In the genomic region with DNA sequence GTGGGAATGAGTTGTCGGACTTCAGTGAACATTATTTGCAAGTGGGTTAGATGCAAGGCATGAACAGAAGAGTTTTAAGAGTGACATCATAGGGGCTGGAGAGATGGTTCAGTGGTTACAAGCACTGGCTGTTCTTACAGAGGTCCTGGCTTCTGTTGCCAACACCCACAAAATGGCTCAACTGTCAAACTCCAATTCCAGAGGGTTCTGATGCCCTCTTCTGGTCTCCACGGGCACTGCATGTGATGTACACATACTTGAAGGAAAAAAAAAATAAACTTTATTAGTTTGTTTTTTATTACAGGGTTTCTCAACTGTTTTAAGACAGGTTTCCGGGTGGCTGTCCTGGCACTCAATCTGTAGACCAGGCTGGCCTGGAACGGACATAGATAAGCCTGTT, we compare ENCODE assay signal across 9 mouse cellular contexts. TPM values are rescaled to one million over a fixed set of nuclear protein-coding genes. Genes with fewer than 3 reads are reported as not detected.
DNase-seq lines count a peak whose midpoint lies in the region; ATAC-seq and TF ChIP-seq lines count a peak whose summit lies in the region.
"Had no signal": no experiment of that assay in that cellular context is flagged by ENCODE, and none has a peak within 500 bp of the region (broad histone marks: within the 10 kb centered on the region; RNA-seq: fewer than 3 reads in every experiment).

No protein-coding gene starts in this region.

- H3K4me3 ChIP-seq in liver, adult 2 months (ENCODE audit: insufficient read depth, low read depth, low read length) = no peak overlapping the region
- H3K4me3 ChIP-seq in liver, embryonic 11.5 days (ENCODE audit: low read depth, low read length) = no peak overlapping the region
- no peak overlapping the region for H3K4me3 ChIP-seq in thymus, adult 2 months (ENCODE audit: control insufficient read depth, insufficient read depth, low read length)
- H3K4me3 ChIP-seq: megakaryocyte, embryonic 14.5 days had no signal

- no peak overlapping the region for H3K27ac ChIP-seq in liver, adult 2 months (replicated peaks; ENCODE audit: insufficient read depth, low read depth, low read length)
- no peak overlapping the region for H3K27ac ChIP-seq in liver, embryonic 11.5 days (ENCODE audit: low read depth, low read length)
- H3K27ac ChIP-seq in thymus, adult 2 months (ENCODE audit: control insufficient read depth, insufficient read depth, low read length) = no peak overlapping the region

- peaks cover 3% of the 10 kb centered on the region; the same call in 1 of the 2 replicates for H3K79me2 ChIP-seq in liver, adult 2 months (ENCODE audit: control insufficient read depth, insufficient read depth, low read length)

- no peak for ATAC-seq in liver, embryonic 11.5 days (replicated peaks; ENCODE audit: low FRiP score)

- DNase-seq in adrenal gland, adult (ENCODE audit: inconsistent age in 2 of 2, low spot score in 1 of 2) = peak; percentile 31 to 78
- no peak for DNase-seq in adrenal gland, adult 8-10 months
- DNase-seq in liver, adult 2 months (ENCODE audit: extremely low read depth, low read depth, low spot score) = peak; percentile 40
- no peak for DNase-seq in liver, embryonic 11.5 days (ENCODE audit: low spot score)
- peak; percentile 64 for DNase-seq in brain, adult 2 months (ENCODE audit: low read depth, low spot score)
- peak; percentile 7 to 15 for DNase-seq in gastrocnemius, adult 8-10 months (ENCODE audit: low spot score in 2 of 2)
- DNase-seq in lung, postnatal 10 days = peak; percentile 66
- peak; percentile 53 for DNase-seq in thymus, adult 2 months

- no peak overlapping the region for H3K9ac ChIP-seq in liver, adult 2 months (ENCODE audit: low read depth, low read length)
- no peak overlapping the region for H3K9ac ChIP-seq in liver, embryonic 11.5 days (ENCODE audit: low read depth, low read length)

- H3K27me3 ChIP-seq in liver, adult 2 months (ENCODE audit: control insufficient read depth, insufficient read depth, low read length) = 0 out of 2 replicates have a peak, but pooled peaks cover 2% of the 10 kb centered on the region
- H3K27me3 ChIP-seq in liver, embryonic 11.5 days (replicated peaks; ENCODE audit: control insufficient read depth, insufficient read depth, low read length) = no peaks in the 10 kb centered on the region
- no peaks in the 10 kb centered on the region for H3K27me3 ChIP-seq in thymus, adult 2 months (ENCODE audit: control insufficient read depth, insufficient read depth, low read length)

- H3K9me3 ChIP-seq in liver, embryonic 11.5 days (ENCODE audit: control insufficient read depth, low read length) = no peaks in the 10 kb centered on the region; the same call in 1 of the 2 replicates

- no peak for TF ChIP-seq POLR2A in liver, adult 2 months (IDR thresholded peaks at IDR 0.05; ENCODE audit: extremely low read depth, insufficient read depth, low read length)
- TF ChIP-seq POLR2A in thymus, adult 2 months (IDR thresholded peaks at IDR 0.05; ENCODE audit: control insufficient read depth, extremely low read depth, insufficient read depth, low read length, poor library complexity) = no peak

- H3K4me1 ChIP-seq in liver, adult 2 months (ENCODE audit: control insufficient read depth, insufficient read depth, low read length) = peaks cover 10% of the 10 kb centered on the region
- peaks cover 13% of the 10 kb centered on the region for H3K4me1 ChIP-seq in liver, embryonic 11.5 days (replicated peaks; ENCODE audit: control insufficient read depth, insufficient read depth, low read length)
- H3K4me1 ChIP-seq in thymus, adult 2 months (replicated peaks; ENCODE audit: control insufficient read depth, insufficient read depth, low read length) = peaks cover 7% of the 10 kb centered on the region

- H3K4me2 ChIP-seq in liver, embryonic 11.5 days = no peak overlapping the region

- TF ChIP-seq CTCF in liver, adult 2 months (IDR thresholded peaks at IDR 0.05; ENCODE audit: low read depth, low read length) = peak; percentile 29; the same call in 1 of the 2 replicates
- no peak for TF ChIP-seq CTCF in thymus, adult 2 months (IDR thresholded peaks at IDR 0.05; ENCODE audit: borderline replicate concordance, control insufficient read depth, extremely low read depth, insufficient read depth, low read length, poor library complexity)

- no peaks in the 10 kb centered on the region for H3K36me3 ChIP-seq in liver, adult 2 months (ENCODE audit: control insufficient read depth, insufficient read depth, low read length)
- no peaks in the 10 kb centered on the region for H3K36me3 ChIP-seq in liver, embryonic 11.5 days (ENCODE audit: control insufficient read depth, insufficient read depth, low read length)
- no peaks in the 10 kb centered on the region for H3K36me3 ChIP-seq in thymus, adult 2 months (ENCODE audit: control insufficient read depth, insufficient read depth, low read length)

- 80% methylated on average over 4 of the region's 4 CpGs for WGBS in liver, adult 2 months
- WGBS in liver, embryonic 11.5 days = 70% methylated on average over 4 of the region's 4 CpGs
- WGBS in thymus, adult 2 months = 90% methylated on average over 4 of the region's 4 CpGs

RNA-seq across cellular contexts. Expression of gene Cops7a, which starts 2.4 kb away (rescaled TPM):
- 100 to 1,000 TPM; 130 to 160 (median 147) TPM for total RNA-seq in adrenal gland, adult 8-10 months (2022)
- total RNA-seq in liver, adult 2 months (2014; rRNA removed) = 35.8 and 46.6 TPM in 2 replicates
- 165 and 170 TPM in 2 replicates for polyA plus RNA-seq in liver, adult 2 months (2012; rRNA removed)
- 147 and 159 TPM in 2 replicates for polyA plus RNA-seq in liver, embryonic 11.5 days (2014; fragmentation: Nextera tagmentation; extraction: Ambion mirVana)
- total RNA-seq in gastrocnemius, adult 8-10 months (2022) = 100 to 1,000 TPM; 122 to 142 (median 131) TPM
- polyA plus RNA-seq in thymus, adult 2 months (2012; rRNA removed) = 168 and 199 TPM in 2 replicates

RNA-seq across cellular contexts. Expression of gene Pianp, which starts 28.7 kb away (rescaled TPM):
- total RNA-seq in adrenal gland, adult 8-10 months (2022) = 1 to 10 TPM in 3 of 4 experiments, under 1 TPM in 1; 0.81 to 3.8 (median 1.9) TPM
- 0.13 TPM in 1 of 2 replicates, not detected in the other for total RNA-seq in liver, adult 2 months (2014; rRNA removed)
- polyA plus RNA-seq in liver, adult 2 months (2012; rRNA removed) = 0.77 and 1.4 TPM in 2 replicates
- polyA plus RNA-seq in liver, embryonic 11.5 days (2014; fragmentation: Nextera tagmentation; extraction: Ambion mirVana) = 0.30 and 0.40 TPM in 2 replicates
- under 1 TPM in 3 of 4 experiments, not detected in 1; 0.19 to 0.70 (median 0.36) TPM for total RNA-seq in gastrocnemius, adult 8-10 months (2022)
- 5.1 and 5.5 TPM in 2 replicates for polyA plus RNA-seq in thymus, adult 2 months (2012; rRNA removed)

RNA-seq across cellular contexts. Expression of gene Mlf2, which starts 36.6 kb away (rescaled TPM):
- 100 to 1,000 TPM; 277 to 296 (median 287) TPM for total RNA-seq in adrenal gland, adult 8-10 months (2022)
- 74.6 and 101 TPM in 2 replicates for total RNA-seq in liver, adult 2 months (2014; rRNA removed)
- 265 and 285 TPM in 2 replicates for polyA plus RNA-seq in liver, adult 2 months (2012; rRNA removed)
- polyA plus RNA-seq in liver, embryonic 11.5 days (2014; fragmentation: Nextera tagmentation; extraction: Ambion mirVana) = 257 and 264 TPM in 2 replicates
- 100 to 1,000 TPM; 192 to 219 (median 202) TPM for total RNA-seq in gastrocnemius, adult 8-10 months (2022)
- 404 and 428 TPM in 2 replicates for polyA plus RNA-seq in thymus, adult 2 months (2012; rRNA removed)

RNA-seq across cellular contexts. Expression of gene Zfp384, which starts 41.2 kb away (rescaled TPM):
- 10 to 100 TPM; 46.9 to 87.0 (median 56.5) TPM for total RNA-seq in adrenal gland, adult 8-10 months (2022)
- total RNA-seq in liver, adult 2 months (2014; rRNA removed) = 7.6 and 8.9 TPM in 2 replicates
- polyA plus RNA-seq in liver, adult 2 months (2012; rRNA removed) = 23.1 and 34.7 TPM in 2 replicates
- polyA plus RNA-seq in liver, embryonic 11.5 days (2014; fragmentation: Nextera tagmentation; extraction: Ambion mirVana) = 7.6 and 7.9 TPM in 2 replicates
- 10 to 100 TPM; 24.3 to 29.7 (median 27.4) TPM for total RNA-seq in gastrocnemius, adult 8-10 months (2022)
- polyA plus RNA-seq in thymus, adult 2 months (2012; rRNA removed) = 117 and 126 TPM in 2 replicates

RNA-seq across cellular contexts. Expression of gene Ptms, which starts 47.9 kb away (rescaled TPM):
- 100 to 1,000 TPM; 741 to 843 (median 768) TPM for total RNA-seq in adrenal gland, adult 8-10 months (2022)
- 80.7 and 101 TPM in 2 replicates for total RNA-seq in liver, adult 2 months (2014; rRNA removed)
- 2,256 and 3,281 TPM in 2 replicates for polyA plus RNA-seq in liver, adult 2 months (2012; rRNA removed)
- 75.1 and 80.6 TPM in 2 replicates for polyA plus RNA-seq in liver, embryonic 11.5 days (2014; fragmentation: Nextera tagmentation; extraction: Ambion mirVana)
- 10 to 100 TPM; 64.6 to 83.2 (median 76.8) TPM for total RNA-seq in gastrocnemius, adult 8-10 months (2022)
- polyA plus RNA-seq in thymus, adult 2 months (2012; rRNA removed) = 1,595 and 1,797 TPM in 2 replicates

Comparison
In these comparisons a context has a peak if more than half of its experiments do, and no peak if none do; other contexts are left out.
1. DNase-seq: peak in adrenal gland, adult (2 of 2), liver, adult 2 months (single experiment), brain, adult 2 months (single experiment), gastrocnemius, adult 8-10 months (2 of 2), lung, postnatal 10 days (single experiment) and thymus, adult 2 months (single experiment); none in adrenal gland, adult 8-10 months (single experiment) and liver, embryonic 11.5 days (single experiment).